Mouse (Mus musculus) adrenal gland, postnatal 14 days (tissue): ENCODE results near the gene Use1. TPM values are rescaled to one million over a fixed set of nuclear protein-coding genes. Genes with fewer than 3 reads are reported as not detected.

Source experiments
- DNase-seq: peaks from one replicate; pipeline ENCODE4 v3.0.0; 2021; ENCODE audit warnings: mixed read lengths
- total RNA-seq: library from RNA; stranded (reverse); gene quantifications from 2 replicates; pipeline ENCODE4 v1.2.3, GENCODE M21; 2021

Use1 gene
- total RNA-seq, 1 experiment from 2014 or later, result 165 TPM

DNA sequence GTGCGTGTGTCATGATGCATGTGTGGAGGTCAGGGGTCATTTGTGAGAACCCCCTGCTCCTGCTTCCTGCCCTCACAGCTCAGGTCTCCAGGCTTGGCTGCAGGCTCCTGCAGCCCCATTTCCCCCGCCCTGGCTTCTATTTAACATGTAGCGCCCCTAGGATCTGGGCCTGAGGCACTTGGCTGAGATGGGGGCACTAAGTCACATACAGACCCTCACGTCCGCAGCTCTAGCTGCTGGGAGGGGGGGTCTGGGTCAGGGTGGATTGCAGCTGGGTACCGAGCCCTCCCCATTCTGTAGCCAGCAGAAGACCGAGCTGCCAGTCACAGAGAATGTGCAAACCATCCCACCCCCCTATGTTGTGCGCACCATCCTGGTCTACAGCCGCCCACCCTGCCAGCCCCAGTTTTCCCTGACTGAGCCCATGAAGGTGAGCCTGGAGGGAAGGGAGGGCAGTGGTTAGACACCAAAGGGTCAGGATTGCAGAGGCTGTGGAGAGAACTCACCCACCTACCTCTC is 35.9 kb downstream of the Use1 start:
- no peak for DNase-seq

GRCm38 (mm10) chr8:71403107-71403885 is 36.6 kb downstream of the Use1 start:
- no peak for DNase-seq

DNA sequence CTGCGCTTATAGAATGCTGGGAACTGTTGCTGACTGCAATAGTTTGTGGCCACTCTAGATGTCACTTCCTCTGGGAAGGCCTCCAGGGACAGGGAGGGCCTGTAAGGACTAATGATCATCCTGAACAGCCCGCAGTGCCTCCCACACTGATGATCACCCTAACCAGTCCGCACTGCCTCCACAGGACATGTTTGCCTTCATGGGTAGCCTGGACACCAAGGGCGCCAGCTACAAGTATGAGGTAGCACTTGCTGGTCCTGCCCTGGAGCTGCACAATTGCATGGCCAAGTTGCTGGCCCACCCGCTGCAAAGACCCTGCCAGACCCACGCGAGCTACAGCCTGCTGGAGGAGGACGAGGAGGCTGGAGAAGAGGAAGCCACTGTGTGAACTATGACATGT is 37.4 kb downstream of the Use1 start:
- no peak for DNase-seq

DNA sequence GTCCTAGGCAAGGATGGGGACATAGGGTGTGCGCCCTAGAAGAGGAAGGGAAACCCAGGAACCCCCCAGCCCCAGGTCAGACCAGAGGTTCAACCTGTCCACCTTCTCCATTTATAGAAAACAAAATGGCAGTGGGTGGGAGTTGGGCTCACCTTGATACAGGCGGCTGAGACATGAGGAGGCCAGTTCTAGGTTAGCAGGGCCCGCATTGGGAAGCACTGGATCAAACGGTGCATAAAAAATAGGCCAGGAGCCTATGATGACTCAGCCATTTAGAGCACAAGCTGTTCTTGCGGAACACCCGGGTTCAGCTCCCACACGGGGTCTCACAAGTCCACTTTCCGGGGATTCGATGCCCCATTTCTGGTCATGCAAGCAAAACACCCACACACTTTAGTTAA is 38.3 kb downstream of the Use1 start:
- no peak for DNase-seq

GRCm38 (mm10) chr8:71405401-71406098 is 38.9 kb downstream of the Use1 start, which contains the start of gene Ankle1:
Gene Ankle1 (plus strand): TSS chr8:71406010.
- DNase-seq, result peak; percentile 98

DNA sequence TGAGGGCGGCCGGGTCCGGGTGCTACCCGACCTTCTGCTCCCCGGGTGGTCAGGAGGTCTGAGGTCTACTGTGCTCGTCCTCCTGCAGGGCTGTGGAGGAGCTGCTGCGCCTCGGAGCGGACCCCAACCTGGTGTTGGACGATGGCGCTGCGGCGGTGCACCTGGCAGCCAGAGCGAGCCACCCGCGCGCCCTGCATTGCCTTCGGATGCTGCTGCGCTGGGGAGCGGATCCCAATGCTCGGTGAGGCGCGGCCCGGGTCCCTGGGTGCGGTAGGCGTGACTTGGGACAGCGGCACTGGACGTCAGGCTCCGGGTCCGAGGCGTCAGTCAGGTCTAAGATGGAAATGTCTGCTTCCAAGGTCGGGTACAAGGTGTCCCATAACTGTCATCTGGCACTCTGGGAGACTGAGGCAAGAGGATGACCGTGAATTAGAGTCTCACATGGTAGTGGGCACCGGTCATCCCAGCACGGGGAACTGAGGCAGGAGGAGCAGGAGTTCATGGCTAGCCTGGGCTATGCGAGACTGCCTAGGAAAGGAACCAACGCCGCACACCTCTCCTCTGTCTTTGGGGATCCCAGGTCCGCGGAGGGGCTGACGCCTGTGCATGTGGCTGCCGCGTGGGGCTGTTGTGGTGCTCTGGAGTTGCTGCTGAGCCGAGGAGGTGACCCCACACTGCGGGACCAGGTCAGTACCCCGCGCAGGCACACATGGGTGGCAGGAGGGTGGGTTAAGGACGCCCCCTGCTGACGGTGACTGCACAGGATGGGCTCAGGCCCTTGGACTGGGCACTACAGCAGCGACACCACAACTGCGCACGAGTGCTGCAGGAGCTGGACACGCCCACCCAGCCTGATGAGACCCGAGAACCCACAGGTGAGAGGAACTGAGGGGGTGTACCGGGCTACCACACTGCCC is 39.7 kb downstream of the Use1 start:
- DNase-seq, result peak; percentile 85

DNA sequence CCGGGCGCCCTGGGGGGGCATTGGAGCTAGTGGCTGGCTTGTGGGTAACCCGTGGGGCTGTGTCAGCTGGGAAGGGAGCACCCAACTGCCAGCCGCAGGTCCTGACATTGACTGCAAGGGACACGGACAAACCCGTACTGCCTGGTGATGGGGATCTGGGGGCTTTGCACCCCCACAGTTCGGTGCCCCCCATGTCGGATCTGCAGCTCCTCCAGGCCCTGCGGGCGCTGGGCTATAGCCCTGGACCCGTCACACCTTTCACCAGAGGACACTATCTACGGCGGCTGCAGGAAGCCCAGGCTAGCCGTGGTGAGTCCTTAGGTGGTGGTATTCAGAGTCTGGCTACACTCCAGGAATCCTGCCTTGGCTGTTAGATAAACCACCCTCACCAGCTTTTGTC is 40.8 kb downstream of the Use1 start:
- DNase-seq, result no peak

DNA sequence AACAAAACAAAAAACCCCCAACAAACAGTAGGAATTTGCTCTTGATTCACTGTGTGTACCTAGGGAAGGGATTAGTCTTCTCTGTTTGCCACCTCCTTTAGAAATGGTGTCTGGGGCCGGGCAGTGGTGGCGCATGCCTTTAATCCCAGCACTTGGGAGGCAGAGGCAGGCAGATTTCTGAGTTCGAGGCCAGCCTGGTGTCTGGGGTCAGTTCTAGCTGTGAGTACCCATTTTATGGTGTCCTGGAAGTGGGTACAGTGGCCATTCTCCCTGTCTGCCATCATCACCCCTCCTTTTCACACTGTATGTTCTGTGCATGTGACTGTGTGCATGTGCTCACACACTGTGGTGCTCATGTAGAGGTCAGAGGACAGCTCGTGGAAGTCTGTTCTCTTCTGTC is 41.6 kb downstream of the Use1 start:
- no peak for DNase-seq

DNA sequence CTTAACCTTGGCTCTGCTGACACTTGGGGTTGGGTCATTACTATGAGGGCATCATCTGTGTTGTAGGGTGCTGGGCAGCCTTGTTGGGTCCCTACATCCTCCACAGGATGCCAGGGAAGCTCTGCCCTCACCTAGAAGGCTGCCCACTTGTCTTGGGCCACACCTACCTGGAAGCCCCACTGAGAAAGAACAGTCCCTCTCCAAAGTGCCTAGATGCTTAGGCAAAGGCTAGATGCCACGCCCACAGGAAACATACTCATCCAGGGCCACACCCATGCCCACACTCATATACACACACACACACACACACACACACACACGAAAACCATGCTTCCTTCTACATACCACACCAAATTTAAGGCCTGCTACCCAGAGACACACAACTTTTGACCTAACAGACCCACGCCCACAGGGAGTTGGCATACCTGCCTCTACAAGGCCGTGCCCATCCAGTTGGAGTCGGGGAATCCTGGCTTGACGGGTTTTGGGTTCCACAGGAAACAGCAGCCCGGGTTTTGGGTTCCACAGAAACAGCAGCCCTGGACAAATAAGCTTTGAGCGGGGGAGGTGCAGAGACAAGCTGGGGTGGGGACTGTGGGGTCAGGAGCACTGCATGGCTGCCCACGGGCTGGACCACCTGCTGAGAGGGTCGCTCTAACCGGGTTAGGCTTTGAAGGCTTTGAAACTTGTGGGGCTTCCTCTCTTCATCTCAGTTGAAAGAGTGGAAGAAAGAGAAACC is 45.1 kb downstream of the Use1 start:
- DNase-seq, result no peak

Other genes with a start within 250 kb of the Use1 start
- gene Myo9b, start 94.1 kb upstream of the Use1 start, total RNA-seq, result 30.6 and 41.0 TPM in 2 replicates
- gene Haus8, start 93.9 kb upstream of the Use1 start, total RNA-seq, result 13.6 and 16.5 TPM in 2 replicates
- 17.4 and 17.9 TPM in 2 replicates for gene Ocel1, start 4.5 kb downstream of the Use1 start, total RNA-seq
- 61.1 and 65.7 TPM in 2 replicates for gene Nr2f6, start 15.1 kb downstream of the Use1 start, total RNA-seq
- 30.9 and 37.6 TPM in 2 replicates for gene Ushbp1, start 29.0 kb downstream of the Use1 start, total RNA-seq
- gene Babam1, start 30.0 kb downstream of the Use1 start, total RNA-seq, result 85.5 and 88.4 TPM in 2 replicates
- 5.8 and 6.9 TPM in 2 replicates for gene Ankle1, start 39.2 kb downstream of the Use1 start, total RNA-seq
- gene Abhd8, start 96.8 kb downstream of the Use1 start, total RNA-seq, result 43.3 and 44.7 TPM in 2 replicates
- 145 and 164 TPM in 2 replicates for gene Mrpl34, start 98.1 kb downstream of the Use1 start, total RNA-seq
- gene Dda1, start 102.4 kb downstream of the Use1 start, total RNA-seq, result 54.4 and 57.8 TPM in 2 replicates
- 14.8 and 17.2 TPM in 2 replicates for gene Ano8, start 119.1 kb downstream of the Use1 start, total RNA-seq
- 20.0 and 21.5 TPM in 2 replicates for gene Gtpbp3, start 121.3 kb downstream of the Use1 start, total RNA-seq
- gene Plvap, start 144.9 kb downstream of the Use1 start, total RNA-seq, result 116 and 123 TPM in 2 replicates
- gene Ccdc194, start 158.9 kb downstream of the Use1 start, total RNA-seq, result not detected in 2 replicates
- 45.6 and 47.9 TPM in 2 replicates for gene Bst2, start 170.6 kb downstream of the Use1 start, total RNA-seq
- gene Mvb12a, start 176.1 kb downstream of the Use1 start, total RNA-seq, result 63.2 and 66.3 TPM in 2 replicates
- gene Tmem221, start 192.0 kb downstream of the Use1 start, total RNA-seq, result 1.8 and 4.2 TPM in 2 replicates
- 0.53 and 1.0 TPM in 2 replicates for gene Nxnl1, start 199.8 kb downstream of the Use1 start, total RNA-seq
- gene Slc27a1, start 202.0 kb downstream of the Use1 start, total RNA-seq, result 91.6 and 93.6 TPM in 2 replicates
- gene Pgls, start 225.3 kb downstream of the Use1 start, total RNA-seq, result 212 and 250 TPM in 2 replicates
- 2.6 and 6.2 TPM in 2 replicates for gene Fam129c, start 230.8 kb downstream of the Use1 start, total RNA-seq
- 60.0 and 62.0 TPM in 2 replicates for gene Colgalt1, start 244.2 kb downstream of the Use1 start, total RNA-seq